In the genomic region with DNA sequence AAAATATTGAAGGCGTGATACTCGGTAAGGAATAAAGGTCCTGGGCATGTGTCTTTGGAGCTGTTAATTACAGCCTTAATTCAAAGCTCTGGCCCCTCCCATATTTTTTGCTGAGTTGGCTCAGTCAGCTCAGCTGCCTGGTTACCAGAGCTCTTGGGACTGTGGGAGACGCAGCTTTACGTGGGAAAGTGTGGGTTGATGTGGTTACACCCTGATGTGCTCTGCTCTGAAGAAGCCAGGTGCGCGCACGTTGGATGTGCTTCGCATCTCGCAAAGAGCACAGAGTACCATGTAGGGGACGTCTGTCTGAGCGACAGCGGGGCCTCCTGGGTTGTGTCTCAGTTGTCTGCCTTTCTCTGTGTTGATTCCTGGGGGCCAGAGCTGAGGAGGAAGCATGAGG, we compare ENCODE assay signal across 21 mouse cellular contexts.
DNase-seq lines count a peak whose midpoint lies in the region; ATAC-seq and TF ChIP-seq lines count a peak whose summit lies in the region.
"Had no signal": no experiment of that assay in that cellular context is flagged by ENCODE, and none has a peak within 500 bp of the region (broad histone marks: within the 10 kb centered on the region; RNA-seq: fewer than 3 reads in every experiment).

No protein-coding gene starts in this region.

- ATAC-seq in stomach, embryonic 16.5 days (ENCODE audit: insufficient read depth, low FRiP score): no peak
- ATAC-seq in forebrain, embryonic 13.5 days: no peak
- ATAC-seq: forebrain, embryonic 14.5 days; liver, embryonic 12.5 days had no signal

- H3K4me3 ChIP-seq in layer of hippocampus, adult 2 months: no peak overlapping the region
- H3K4me3 ChIP-seq in stomach, embryonic 16.5 days (replicated peaks; ENCODE audit: low read length): no peak overlapping the region
- H3K4me3 ChIP-seq in forebrain, embryonic 13.5 days: no peak overlapping the region
- H3K4me3 ChIP-seq in lung, adult 2 months (replicated peaks; ENCODE audit: extremely low read depth, low read depth, low read length): no peak overlapping the region
- H3K4me3 ChIP-seq: erythroblast, embryonic 14.5 days; heart, adult 2 months; liver, embryonic 12.5 days had no signal

- H3K27ac ChIP-seq in layer of hippocampus, adult 2 months: 0 out of 2 replicates have a peak overlapping the region, but pooled peaks have one; percentile 32
- H3K27ac ChIP-seq in stomach, embryonic 16.5 days (ENCODE audit: low read length): peak overlapping the region; percentile 56
- H3K27ac ChIP-seq in forebrain, embryonic 13.5 days: no peak overlapping the region
- H3K27ac ChIP-seq: heart, adult 2 months; hindbrain, embryonic 14.5 days; liver, embryonic 12.5 days had no signal

- no peak for TF ChIP-seq POLR2A in lung, adult 2 months (IDR thresholded peaks at IDR 0.05; ENCODE audit: borderline replicate concordance, extremely low read depth, low read depth, low read length)

- DNase-seq in layer of hippocampus, adult 2 months (ENCODE audit: low spot score in 2 of 2): no peak
- DNase-seq in layer of hippocampus, adult 9-11 months: no peak
- DNase-seq in brain, adult 2 months (ENCODE audit: low read depth, low spot score): peak; percentile 56
- DNase-seq in thymus, postnatal 25 days: peak; percentile 85
- DNase-seq in left cerebral cortex, adult 9 months (ENCODE audit: low spot score in 2 of 2): no peak
- DNase-seq in lung, adult 2 months: no peak
- DNase-seq: adrenal gland, postnatal 10 days; cerebellum, adult 2 months; gastrocnemius, postnatal 25 days; heart, adult 2 months; heart, postnatal 36 days; kidney, adult 2 months; kidney, postnatal 10 days; lung, embryonic 14.5 days; lung, postnatal 36 days had no signal

- no peak overlapping the region for H3K9ac ChIP-seq in stomach, embryonic 16.5 days (ENCODE audit: low read length)
- H3K9ac ChIP-seq in forebrain, embryonic 13.5 days: no peak overlapping the region
- H3K9ac ChIP-seq: hindbrain, embryonic 14.5 days; liver, embryonic 12.5 days; lung, embryonic 14.5 days had no signal

- no peak for TF ChIP-seq CTCF in layer of hippocampus, adult 2 months (conservative IDR thresholded peaks at IDR 0.05)
- no peak for TF ChIP-seq CTCF in lung, adult 2 months (IDR thresholded peaks at IDR 0.05; ENCODE audit: insufficient read depth, low read length)

- no peak overlapping the region for H3K4me2 ChIP-seq in stomach, embryonic 16.5 days (ENCODE audit: low read depth, low read length)
- H3K4me2 ChIP-seq in forebrain, embryonic 13.5 days: no peak overlapping the region
- H3K4me2 ChIP-seq: hindbrain, embryonic 14.5 days; liver, embryonic 12.5 days; lung, embryonic 14.5 days had no signal

- H3K4me1 ChIP-seq in stomach, embryonic 16.5 days (ENCODE audit: control insufficient read depth, insufficient read depth, low read length): no peaks in the 10 kb centered on the region; the same call in 1 of the 2 replicates
- H3K4me1 ChIP-seq in forebrain, embryonic 13.5 days: peaks cover 12% of the 10 kb centered on the region; the same call in 1 of the 2 replicates
- peaks cover 8% of the 10 kb centered on the region for H3K4me1 ChIP-seq in lung, adult 2 months (ENCODE audit: control insufficient read depth, insufficient read depth, low read length)
- H3K4me1 ChIP-seq: liver, embryonic 12.5 days had no signal

- no peaks in the 10 kb centered on the region for H3K27me3 ChIP-seq in stomach, embryonic 16.5 days (ENCODE audit: control insufficient read depth, insufficient read depth, low read length)
- peaks cover 53% of the 10 kb centered on the region for H3K27me3 ChIP-seq in forebrain, embryonic 13.5 days
- H3K27me3 ChIP-seq: liver, embryonic 12.5 days had no signal

- H3K9me3 ChIP-seq in stomach, embryonic 16.5 days (replicated peaks; ENCODE audit: control insufficient read depth, low read length): no peaks in the 10 kb centered on the region
- H3K9me3 ChIP-seq in forebrain, embryonic 13.5 days (replicated peaks): no peaks in the 10 kb centered on the region
- H3K9me3 ChIP-seq: liver, embryonic 12.5 days had no signal

- H3K36me3 ChIP-seq in stomach, embryonic 16.5 days (ENCODE audit: control insufficient read depth, insufficient read depth, low read length): no peaks in the 10 kb centered on the region
- H3K36me3 ChIP-seq in forebrain, embryonic 13.5 days (ENCODE audit: poor library complexity, severe bottlenecking): no peaks in the 10 kb centered on the region
- H3K36me3 ChIP-seq: liver, embryonic 12.5 days had no signal

- WGBS in stomach, embryonic 16.5 days: 68% methylated on average over 12 of the region's 12 CpGs
- 74% methylated on average over 12 of the region's 12 CpGs for WGBS in forebrain, embryonic 13.5 days
- 86% methylated on average over 12 of the region's 12 CpGs for WGBS in lung, adult 2 months

Comparison
In these comparisons a context has a peak if more than half of its experiments do, and no peak if none do; other contexts are left out.
1. DNase-seq: peak in brain, adult 2 months (single experiment) and thymus, postnatal 25 days (single experiment); none in layer of hippocampus, adult 2 months (0 of 2), layer of hippocampus, adult 9-11 months (single experiment), left cerebral cortex, adult 9 months (0 of 2) and lung, adult 2 months (single experiment).